Mouse (Mus musculus) c-Kit-positive CD71-negative TER-119-negative erythroid progenitor cells, embryonic 14.5 days (primary cell): ENCODE data around the gene Cwf19l1.

Experiments used
- DNase-seq: peaks from one replicate; pipeline ENCODE4 v3.0.0-alpha.2; 2013; ENCODE audit warnings: low read depth

Gene Cwf19l1

GRCm38 (mm10) chr19:44111706-44112105 is 24.0 kb downstream of the Cwf19l1 start:
- no peak for DNase-seq

- DNase-seq: no peak
Measured at GRCm38 (mm10) chr19:44110356-44110755, 25.3 kb downstream of the Cwf19l1 start.

GRCm38 (mm10) chr19:44108996-44109395 is 26.7 kb downstream of the Cwf19l1 start:
- no peak for DNase-seq

GRCm38 (mm10) chr19:44107661-44108521 is 27.8 kb downstream of the Cwf19l1 start:
- no peak for DNase-seq

GRCm38 (mm10) chr19:44106831-44107660 is 28.6 kb downstream of the Cwf19l1 start, which contains the start of gene Chuk:
Chuk (minus strand) TSS chr19:44107480.
- peak; percentile 96 for DNase-seq

- no peak for DNase-seq
Measured at GRCm38 (mm10) chr19:44104393-44104792, 31.3 kb downstream of the Cwf19l1 start.

GRCm38 (mm10) chr19:44103001-44103400 is 32.7 kb downstream of the Cwf19l1 start:
- DNase-seq: no peak

- DNase-seq: no peak
Measured at GRCm38 (mm10) chr19:44100840-44101239, 34.8 kb downstream of the Cwf19l1 start.

GRCm38 (mm10) chr19:44086278-44086677 is 49.4 kb downstream of the Cwf19l1 start:
- no peak for DNase-seq

- no peak for DNase-seq
Measured at GRCm38 (mm10) chr19:44080920-44081319, 54.8 kb downstream of the Cwf19l1 start.

GRCm38 (mm10) chr19:44080023-44080422 is 55.7 kb downstream of the Cwf19l1 start:
- no peak for DNase-seq

- no peak for DNase-seq
Measured at GRCm38 (mm10) chr19:44077024-44077423, 58.7 kb downstream of the Cwf19l1 start.

GRCm38 (mm10) chr19:44076457-44076856 is 59.2 kb downstream of the Cwf19l1 start:
- no peak for DNase-seq

GRCm38 (mm10) chr19:44074986-44075385 is 60.7 kb downstream of the Cwf19l1 start:
- no peak for DNase-seq

- DNase-seq: no peak
Measured at GRCm38 (mm10) chr19:44071166-44071565, 64.5 kb downstream of the Cwf19l1 start.

GRCm38 (mm10) chr19:44069914-44070232 is 65.8 kb downstream of the Cwf19l1 start:
- DNase-seq: no peak

GRCm38 (mm10) chr19:44069121-44069913 is 66.4 kb downstream of the Cwf19l1 start, which contains the start of gene Erlin1:
Erlin1 (minus strand) TSS chr19:44069785.
- peak; percentile 71 for DNase-seq

GRCm38 (mm10) chr19:44068232-44068631 is 67.4 kb downstream of the Cwf19l1 start:
- no peak for DNase-seq

- DNase-seq: no peak
Measured at GRCm38 (mm10) chr19:44067323-44068049, 68.2 kb downstream of the Cwf19l1 start.

- DNase-seq: no peak
Measured at GRCm38 (mm10) chr19:44064734-44065133, 70.9 kb downstream of the Cwf19l1 start.

- DNase-seq: no peak
Measured at GRCm38 (mm10) chr19:44063773-44064172, 71.9 kb downstream of the Cwf19l1 start.
